Mouse (Mus musculus): ENCODE results near the gene Fmnl1. TPM values are rescaled to one million over a fixed set of nuclear protein-coding genes. Genes with fewer than 3 reads are reported as not detected.

Fmnl1 gene
- total and polyA plus RNA-seq, 2 experiments, result 0.46 to 2.2 TPM

GRCm38 (mm10) chr11:103149771-103150170 lies 21.1 kb upstream of the Fmnl1 start:
- 95% methylated on average over 4 of the region's 4 CpGs for WGBS
- TF ChIP-seq CTCF (IDR thresholded peaks at IDR 0.05; ENCODE audit: low read depth, low read length), result no peak
- TF ChIP-seq POLR2A (IDR thresholded peaks at IDR 0.05; ENCODE audit: extremely low read depth, insufficient read depth, low read length), result no peak

GRCm38 (mm10) chr11:103158621-103159478 lies 12.1 kb upstream of the Fmnl1 start:
- Histone ChIP-seq H3K79me2 (ENCODE audit: control insufficient read depth, insufficient read depth, low read length) (no peaks in the 10 kb centered on the region), H3K36me3 (ENCODE audit: control insufficient read depth, insufficient read depth, low read length) (no peaks in the 10 kb centered on the region), H3K27me3 (ENCODE audit: control insufficient read depth, insufficient read depth, low read length) (no peaks in the 10 kb centered on the region), H3K9ac (ENCODE audit: low read depth, low read length) (peak overlapping the region; percentile 46), H3K27ac (replicated peaks; ENCODE audit: insufficient read depth, low read depth, low read length) (peak overlapping the region; percentile 37), H3K4me3 (ENCODE audit: insufficient read depth, low read depth, low read length) (peak overlapping the region; percentile 44), H3K4me1 (ENCODE audit: control insufficient read depth, insufficient read depth, low read length) (peaks cover 9% of the 10 kb centered on the region; the same call in 1 of the 2 replicates)
- DNase-seq (ENCODE audit: extremely low read depth, low read depth, low spot score), result peak; percentile 76
- no peak for TF ChIP-seq POLR2A (IDR thresholded peaks at IDR 0.05; ENCODE audit: extremely low read depth, insufficient read depth, low read length)
- peak; percentile 99 for TF ChIP-seq CTCF (IDR thresholded peaks at IDR 0.05; ENCODE audit: low read depth, low read length)
- WGBS, result 2% methylated on average over 25 of the region's 25 CpGs

More at GRCm38 (mm10) chr11:103149771-103150170, 21.1 kb upstream of the Fmnl1 start:
- DNase-seq (ENCODE audit: extremely low read depth, low read depth, low spot score), result no peak
- Histone ChIP-seq H3K4me3 (ENCODE audit: insufficient read depth, low read depth, low read length) (no peak overlapping the region), H3K79me2 (ENCODE audit: control insufficient read depth, insufficient read depth, low read length) (no peaks in the 10 kb centered on the region), H3K4me1 (ENCODE audit: control insufficient read depth, insufficient read depth, low read length) (no peaks in the 10 kb centered on the region), H3K36me3 (ENCODE audit: control insufficient read depth, insufficient read depth, low read length) (no peaks in the 10 kb centered on the region), H3K9ac (ENCODE audit: low read depth, low read length) (no peak overlapping the region), H3K27me3 (ENCODE audit: control insufficient read depth, insufficient read depth, low read length) (no peaks in the 10 kb centered on the region), H3K27ac (replicated peaks; ENCODE audit: insufficient read depth, low read depth, low read length) (no peak overlapping the region)

GRCm38 (mm10) chr11:103160738-103161137 lies 10.2 kb upstream of the Fmnl1 start:
- Histone ChIP-seq H3K4me3 (ENCODE audit: insufficient read depth, low read depth, low read length) (no peak overlapping the region), H3K4me1 (ENCODE audit: control insufficient read depth, insufficient read depth, low read length) (peaks cover 13% of the 10 kb centered on the region), H3K36me3 (ENCODE audit: control insufficient read depth, insufficient read depth, low read length) (no peaks in the 10 kb centered on the region), H3K27me3 (ENCODE audit: control insufficient read depth, insufficient read depth, low read length) (no peaks in the 10 kb centered on the region), H3K9ac (ENCODE audit: low read depth, low read length) (no peak overlapping the region), H3K27ac (replicated peaks; ENCODE audit: insufficient read depth, low read depth, low read length) (no peak overlapping the region), H3K79me2 (ENCODE audit: control insufficient read depth, insufficient read depth, low read length) (no peaks in the 10 kb centered on the region)
- WGBS, result 72% methylated on average over 11 of the region's 11 CpGs
- peak; percentile 38 for DNase-seq (ENCODE audit: extremely low read depth, low read depth, low spot score)
- TF ChIP-seq POLR2A (IDR thresholded peaks at IDR 0.05; ENCODE audit: extremely low read depth, insufficient read depth, low read length) (no peak), CTCF (IDR thresholded peaks at IDR 0.05; ENCODE audit: low read depth, low read length) (no peak)

GRCm38 (mm10) chr11:103161449-103161848 lies 9.5 kb upstream of the Fmnl1 start:
- TF ChIP-seq POLR2A (IDR thresholded peaks at IDR 0.05; ENCODE audit: extremely low read depth, insufficient read depth, low read length) (no peak), CTCF (IDR thresholded peaks at IDR 0.05; ENCODE audit: low read depth, low read length) (no peak)
- Histone ChIP-seq H3K4me1 (ENCODE audit: control insufficient read depth, insufficient read depth, low read length) (peaks cover 13% of the 10 kb centered on the region), H3K36me3 (ENCODE audit: control insufficient read depth, insufficient read depth, low read length) (no peaks in the 10 kb centered on the region), H3K9ac (ENCODE audit: low read depth, low read length) (no peak overlapping the region), H3K27me3 (ENCODE audit: control insufficient read depth, insufficient read depth, low read length) (no peaks in the 10 kb centered on the region), H3K79me2 (ENCODE audit: control insufficient read depth, insufficient read depth, low read length) (no peaks in the 10 kb centered on the region), H3K27ac (replicated peaks; ENCODE audit: insufficient read depth, low read depth, low read length) (no peak overlapping the region), H3K4me3 (ENCODE audit: insufficient read depth, low read depth, low read length) (no peak overlapping the region)
- no peak for DNase-seq (ENCODE audit: extremely low read depth, low read depth, low spot score)
- WGBS, result 90% methylated on average over 7 of the region's 7 CpGs

- Histone ChIP-seq H3K4me3 (ENCODE audit: insufficient read depth, low read depth, low read length) (no peak overlapping the region), H3K9ac (ENCODE audit: low read depth, low read length) (no peak overlapping the region), H3K4me1 (ENCODE audit: control insufficient read depth, insufficient read depth, low read length) (peaks cover 13% of the 10 kb centered on the region), H3K27ac (replicated peaks; ENCODE audit: insufficient read depth, low read depth, low read length) (no peak overlapping the region), H3K27me3 (ENCODE audit: control insufficient read depth, insufficient read depth, low read length) (no peaks in the 10 kb centered on the region), H3K79me2 (ENCODE audit: control insufficient read depth, insufficient read depth, low read length) (no peaks in the 10 kb centered on the region), H3K36me3 (ENCODE audit: control insufficient read depth, insufficient read depth, low read length) (no peaks in the 10 kb centered on the region)
- TF ChIP-seq POLR2A (IDR thresholded peaks at IDR 0.05; ENCODE audit: extremely low read depth, insufficient read depth, low read length), result no peak
- peak; percentile 43 for TF ChIP-seq CTCF (IDR thresholded peaks at IDR 0.05; ENCODE audit: low read depth, low read length)
- no peak for DNase-seq (ENCODE audit: extremely low read depth, low read depth, low spot score)
- 93% methylated on average over 5 of the region's 5 CpGs for WGBS
Observed at GRCm38 (mm10) chr11:103162132-103162531, 8.8 kb upstream of the Fmnl1 start.

GRCm38 (mm10) chr11:103164391-103164790 lies 6.5 kb upstream of the Fmnl1 start:
- Histone ChIP-seq H3K27me3 (ENCODE audit: control insufficient read depth, insufficient read depth, low read length) (no peaks in the 10 kb centered on the region), H3K79me2 (ENCODE audit: control insufficient read depth, insufficient read depth, low read length) (no peaks in the 10 kb centered on the region), H3K4me3 (ENCODE audit: insufficient read depth, low read depth, low read length) (no peak overlapping the region), H3K27ac (replicated peaks; ENCODE audit: insufficient read depth, low read depth, low read length) (no peak overlapping the region), H3K36me3 (ENCODE audit: control insufficient read depth, insufficient read depth, low read length) (no peaks in the 10 kb centered on the region), H3K4me1 (ENCODE audit: control insufficient read depth, insufficient read depth, low read length) (peaks cover 6% of the 10 kb centered on the region), H3K9ac (ENCODE audit: low read depth, low read length) (no peak overlapping the region; the same call in 1 of the 2 replicates)
- no peak for TF ChIP-seq POLR2A (IDR thresholded peaks at IDR 0.05; ENCODE audit: extremely low read depth, insufficient read depth, low read length)
- no peak for TF ChIP-seq CTCF (IDR thresholded peaks at IDR 0.05; ENCODE audit: low read depth, low read length)
- DNase-seq (ENCODE audit: extremely low read depth, low read depth, low spot score), result peak; percentile 28
- WGBS, result 24% methylated on average over 10 of the region's 10 CpGs

Data from liver, adult 2 months (tissue).